Mouse (Mus musculus) lung, embryonic 15.5 days (tissue): ENCODE data around the gene Mlh1. TPM values are rescaled to one million over a fixed set of nuclear protein-coding genes. Genes with fewer than 3 reads are reported as not detected.

Source experiments
- ATAC-seq: fragments of 200-750 bp; cut with Nextera tagmentation; 2 replicates; pipeline ENCODE4 v1.8.0; 2017; ENCODE audit warnings: moderate number of reproducible peaks, borderline replicate concordance; ENCODE audit not compliant: low FRiP score, low TSS enrichment; ENCODE audit errors: extremely low read depth
- H3K27ac ChIP-seq: fragments of 300-500 bp; sonication (generic); 2 replicates; pipeline ENCODE4 v1.5.1; 2015; ENCODE audit warnings: moderate library complexity, mild to moderate bottlenecking, inconsistent platforms
- H3K27me3 ChIP-seq: fragments of 300-500 bp; sonication (generic); 2 replicates; pipeline ENCODE4 v1.6.1; 2015; ENCODE audit warnings: inconsistent platforms
- H3K36me3 ChIP-seq: fragments of 300-500 bp; sonication (generic); 2 replicates; pipeline ENCODE4 v1.6.1; 2015; ENCODE audit warnings: inconsistent platforms
- H3K4me1 ChIP-seq: fragments of 300-500 bp; sonication (generic); 2 replicates; pipeline ENCODE4 v1.6.1; 2015; ENCODE audit warnings: inconsistent platforms
- H3K4me2 ChIP-seq: fragments of 300-500 bp; sonication (generic); 2 replicates; pipeline ENCODE4 v1.6.1; 2015; ENCODE audit warnings: inconsistent platforms, mild to moderate bottlenecking, moderate library complexity
- H3K4me3 ChIP-seq: fragments of 300-500 bp; sonication (generic); 2 replicates; pipeline ENCODE4 v1.5.1; 2015; ENCODE audit warnings: mild to moderate bottlenecking, inconsistent platforms
- H3K9ac ChIP-seq: fragments of 300-500 bp; sonication (generic); 2 replicates; pipeline ENCODE4 v1.6.1; 2015; ENCODE audit warnings: inconsistent platforms
- H3K9me3 ChIP-seq: fragments of 300-500 bp; sonication (generic); 2 replicates; pipeline ENCODE4 v1.6.1; 2016; ENCODE audit warnings: inconsistent platforms
- WGBS: fragments of 180-500 bp; shearing (Covaris S2); methylation state at CpG from one replicate; pipeline ENCODE4 v1.1.7; 2015; 5-methylcytosine and 5-hydroxymethylcytosine counted together
- polyA plus RNA-seq: library from polyadenylated mRNA; unstranded; fragments of >200 nt; fragmentation: Nextera tagmentation; extraction: Ambion mirVana; gene quantifications from 2 replicates; pipeline ENCODE4 v1.2.1, GENCODE M21; 2015

Gene Mlh1
- polyA plus RNA-seq, 1 experiment from 2014 or later = 37.8 TPM

DNA sequence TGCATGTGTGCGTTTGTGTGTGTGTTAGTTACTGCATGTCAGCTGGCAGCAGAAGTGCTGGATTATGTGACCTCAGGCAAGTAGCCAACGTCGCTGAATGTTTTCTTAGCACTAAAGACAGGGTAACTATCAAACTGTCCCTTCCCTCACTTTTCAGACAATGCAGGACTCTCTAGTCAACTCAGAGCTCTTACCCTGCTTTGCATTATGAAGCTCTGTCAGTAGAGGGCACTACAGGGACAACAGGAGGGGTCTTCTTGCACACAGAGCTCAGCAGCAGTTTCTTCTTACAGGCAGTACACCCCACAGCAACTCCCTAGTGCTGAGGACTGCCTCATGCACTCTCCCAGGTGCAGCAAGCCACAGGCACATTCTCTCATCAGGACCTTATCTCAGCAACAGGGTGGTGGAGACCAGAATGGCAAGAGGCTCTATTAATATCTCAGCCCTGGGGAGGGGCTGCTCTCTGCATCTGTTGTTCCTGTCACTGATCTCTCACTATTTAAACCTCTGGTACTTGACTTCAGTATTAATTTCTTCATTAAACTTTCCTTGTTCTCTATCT, 23.8 kb downstream of the Mlh1 start:
- Histone ChIP-seq H3K36me3 (peaks cover 61% of the 10 kb centered on the region), H3K9ac (no peak overlapping the region), H3K4me1 (no peaks in the 10 kb centered on the region), H3K4me2 (no peak overlapping the region), H3K27me3 (no peaks in the 10 kb centered on the region), H3K27ac (no peak overlapping the region), H3K9me3 (no peaks in the 10 kb centered on the region), H3K4me3 (no peak overlapping the region)
- WGBS = 72% methylated on average over 3 of the region's 3 CpGs
- ATAC-seq = no peak

DNA sequence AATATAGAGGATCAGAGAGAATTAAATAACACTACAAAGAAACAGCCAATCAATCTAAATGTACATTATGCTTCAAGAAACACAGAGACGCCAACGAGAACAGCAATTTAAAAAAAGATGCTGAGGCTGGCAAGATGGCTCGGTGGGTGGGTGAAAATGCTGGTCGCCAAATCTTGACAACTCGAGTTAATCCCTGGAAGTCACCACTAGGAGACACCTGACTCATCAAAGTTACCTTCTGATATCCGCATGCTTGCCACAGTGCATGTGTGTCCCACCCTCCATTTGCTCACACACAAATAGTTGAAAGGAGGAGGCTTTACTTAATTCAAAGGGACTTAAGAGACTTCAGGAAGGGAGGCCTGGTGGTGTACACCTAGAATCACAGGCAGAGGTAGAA, 26.0 kb downstream of the Mlh1 start:
- no peak overlapping the region for H3K4me3 ChIP-seq
- no peaks in the 10 kb centered on the region for H3K4me1 ChIP-seq
- H3K36me3 ChIP-seq = peaks cover 54% of the 10 kb centered on the region
- no peaks in the 10 kb centered on the region for H3K27me3 ChIP-seq
- ATAC-seq = no peak
- no peak overlapping the region for H3K4me2 ChIP-seq
- 72% methylated on average over 6 of the region's 6 CpGs for WGBS
- H3K9me3 ChIP-seq = no peaks in the 10 kb centered on the region
- no peak overlapping the region for H3K27ac ChIP-seq
- no peak overlapping the region for H3K9ac ChIP-seq

DNA sequence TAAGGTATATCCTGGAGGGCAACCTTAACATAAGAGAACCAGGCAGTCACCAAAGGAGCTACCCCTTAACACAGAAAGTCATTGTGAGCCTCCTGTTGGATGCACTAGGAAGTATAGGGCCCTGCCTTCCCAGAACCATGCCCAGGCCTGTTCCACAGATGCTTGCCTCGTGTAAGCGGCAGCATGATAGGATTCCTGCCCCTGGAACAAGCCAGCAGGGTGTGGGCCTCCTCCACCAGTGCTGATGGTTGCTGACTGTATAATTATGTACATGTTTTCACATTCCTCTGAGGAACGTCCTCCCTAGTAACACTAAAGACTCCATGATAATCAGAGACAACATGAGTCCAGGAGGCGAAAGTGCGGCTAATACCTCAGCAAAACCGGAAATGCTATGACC, 28.2 kb downstream of the Mlh1 start:
- Histone ChIP-seq H3K4me3 (no peak overlapping the region), H3K4me1 (no peaks in the 10 kb centered on the region), H3K9ac (no peak overlapping the region), H3K36me3 (peaks cover 55% of the 10 kb centered on the region), H3K9me3 (no peaks in the 10 kb centered on the region), H3K27ac (no peak overlapping the region), H3K27me3 (no peaks in the 10 kb centered on the region), H3K4me2 (no peak overlapping the region)
- 91% methylated on average over 6 of the region's 6 CpGs for WGBS
- ATAC-seq = no peak

DNA sequence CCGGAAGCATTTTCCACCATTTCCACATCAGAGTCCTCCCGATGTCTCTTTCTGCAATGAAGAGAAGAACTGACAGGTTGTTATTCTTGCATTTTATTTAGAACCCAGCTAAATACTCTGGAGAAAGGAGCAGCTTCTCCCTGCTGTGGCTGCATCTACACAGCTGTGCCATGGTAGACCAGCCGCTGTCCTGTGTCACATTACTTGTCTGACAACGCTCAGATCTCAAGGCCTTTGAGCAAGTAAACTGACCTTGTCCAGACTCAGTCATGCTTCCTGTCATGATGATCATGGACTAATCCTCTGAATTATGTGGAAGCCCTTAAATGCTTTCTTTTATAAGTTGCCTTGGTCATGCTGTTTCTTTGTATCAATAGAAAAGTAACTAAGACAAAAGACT, 31.8 kb downstream of the Mlh1 start:
- Histone ChIP-seq H3K4me2 (no peak overlapping the region), H3K4me1 (no peaks in the 10 kb centered on the region), H3K27me3 (no peaks in the 10 kb centered on the region), H3K36me3 (peaks cover 63% of the 10 kb centered on the region), H3K27ac (no peak overlapping the region), H3K9ac (no peak overlapping the region), H3K9me3 (no peaks in the 10 kb centered on the region), H3K4me3 (no peak overlapping the region)
- ATAC-seq = no peak
- 83% methylated on average over 4 of the region's 4 CpGs for WGBS

DNA sequence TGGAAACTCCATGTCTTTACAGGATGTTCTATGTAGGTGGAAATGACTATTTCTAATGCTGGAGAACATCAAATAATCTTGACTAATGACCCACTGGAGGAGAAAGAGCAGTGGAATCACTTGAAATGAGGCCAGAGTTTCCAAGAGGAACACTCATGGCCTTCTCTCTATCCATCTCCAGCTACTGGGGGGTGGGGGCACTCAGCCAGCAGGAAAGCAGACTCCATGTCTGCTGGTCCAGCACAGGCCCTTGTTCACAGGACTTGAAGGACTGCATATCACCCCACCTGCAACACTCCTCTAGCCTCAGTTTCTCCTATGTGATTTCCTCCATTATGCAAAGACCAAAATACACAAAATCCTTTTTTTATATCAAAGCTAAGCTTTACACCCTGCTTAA, 33.9 kb downstream of the Mlh1 start:
- Histone ChIP-seq H3K4me2 (no peak overlapping the region), H3K36me3 (peaks cover 73% of the 10 kb centered on the region)

DNA sequence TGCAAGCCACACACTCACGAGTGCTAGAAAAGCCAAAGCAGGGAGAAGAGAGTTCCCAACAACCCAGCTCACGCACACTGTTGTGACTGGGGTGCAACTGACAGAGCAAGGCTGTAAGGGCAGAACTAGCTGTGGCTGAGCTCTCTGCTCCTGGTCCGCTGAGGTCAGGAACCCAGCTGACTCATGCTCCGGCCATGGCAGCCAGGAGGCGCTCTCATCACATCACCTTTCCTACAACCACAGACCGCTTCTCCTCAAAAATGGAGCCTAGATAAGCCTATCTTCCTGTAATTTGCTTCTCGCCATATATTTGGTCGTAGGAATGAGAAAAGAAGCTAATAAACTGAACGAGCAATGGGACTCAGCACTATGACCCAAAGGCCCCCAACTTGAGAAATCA, 36.9 kb downstream of the Mlh1 start:
- no peak overlapping the region for H3K4me2 ChIP-seq
- no peak for ATAC-seq
- H3K4me3 ChIP-seq = no peak overlapping the region
- H3K36me3 ChIP-seq = peaks cover 67% of the 10 kb centered on the region
- no peak overlapping the region for H3K27ac ChIP-seq
- H3K9ac ChIP-seq = no peak overlapping the region
- no peaks in the 10 kb centered on the region for H3K27me3 ChIP-seq
- no peaks in the 10 kb centered on the region for H3K9me3 ChIP-seq
- H3K4me1 ChIP-seq = no peaks in the 10 kb centered on the region
- 85% methylated on average over 9 of the region's 9 CpGs for WGBS

More for the DNA sequence above, 33.9 kb downstream of the Mlh1 start:
- Histone ChIP-seq H3K27me3 (no peaks in the 10 kb centered on the region), H3K9ac (no peak overlapping the region), H3K4me3 (no peak overlapping the region), H3K9me3 (no peaks in the 10 kb centered on the region), H3K4me1 (no peaks in the 10 kb centered on the region), H3K27ac (no peak overlapping the region)
- no peak for ATAC-seq

DNA sequence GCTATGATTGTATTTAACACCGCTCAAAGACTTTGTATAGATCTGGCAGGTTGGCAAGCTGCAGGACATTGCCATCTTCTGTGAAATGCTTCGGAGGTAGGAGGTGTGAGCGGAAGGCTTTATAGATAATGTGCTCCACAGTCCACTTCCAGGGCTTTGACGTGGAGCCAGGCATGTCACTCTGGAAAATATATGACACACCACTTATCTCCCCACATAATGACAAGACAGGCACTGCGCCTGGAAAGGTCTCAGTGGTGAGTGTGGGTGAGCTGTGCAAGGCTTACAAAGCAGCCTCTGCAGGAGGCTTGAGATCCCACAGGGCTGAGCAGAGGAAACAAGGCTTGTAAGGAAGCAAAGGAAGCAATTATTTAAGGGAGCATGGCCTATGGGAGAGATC, 43.1 kb downstream of the Mlh1 start:
- Histone ChIP-seq H3K9ac (no peak overlapping the region), H3K4me3 (no peak overlapping the region), H3K4me2 (no peak overlapping the region), H3K36me3 (peaks cover 63% of the 10 kb centered on the region), H3K27me3 (no peaks in the 10 kb centered on the region), H3K27ac (no peak overlapping the region), H3K4me1 (no peaks in the 10 kb centered on the region), H3K9me3 (no peaks in the 10 kb centered on the region)
- WGBS = 66% methylated on average over 5 of the region's 5 CpGs
- no peak for ATAC-seq

DNA sequence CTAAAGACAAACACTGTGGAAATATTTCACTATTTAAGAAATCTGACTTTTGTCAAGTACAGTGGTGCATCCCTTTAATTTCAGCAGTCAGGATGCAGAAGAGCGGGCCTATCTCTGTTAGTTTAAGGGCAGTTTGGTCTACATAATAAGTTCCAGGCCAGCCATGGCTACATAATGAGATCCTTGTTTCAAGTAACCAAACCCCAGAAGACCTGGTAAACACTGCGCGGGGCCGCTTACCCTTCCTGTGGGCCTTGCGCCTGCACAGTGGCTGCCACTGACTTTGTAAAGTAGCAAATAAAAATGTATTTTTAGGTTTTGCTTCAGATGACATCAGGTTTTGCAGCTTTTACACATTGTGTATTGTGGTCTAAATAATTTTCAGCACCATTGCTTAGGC, 48.2 kb downstream of the Mlh1 start:
- Histone ChIP-seq H3K4me2 (no peak overlapping the region), H3K27ac (no peak overlapping the region), H3K27me3 (no peaks in the 10 kb centered on the region), H3K9me3 (no peaks in the 10 kb centered on the region), H3K4me1 (no peaks in the 10 kb centered on the region), H3K4me3 (no peak overlapping the region), H3K36me3 (peaks cover 58% of the 10 kb centered on the region), H3K9ac (no peak overlapping the region)
- WGBS = 89% methylated on average over 5 of the region's 5 CpGs
- no peak for ATAC-seq

DNA sequence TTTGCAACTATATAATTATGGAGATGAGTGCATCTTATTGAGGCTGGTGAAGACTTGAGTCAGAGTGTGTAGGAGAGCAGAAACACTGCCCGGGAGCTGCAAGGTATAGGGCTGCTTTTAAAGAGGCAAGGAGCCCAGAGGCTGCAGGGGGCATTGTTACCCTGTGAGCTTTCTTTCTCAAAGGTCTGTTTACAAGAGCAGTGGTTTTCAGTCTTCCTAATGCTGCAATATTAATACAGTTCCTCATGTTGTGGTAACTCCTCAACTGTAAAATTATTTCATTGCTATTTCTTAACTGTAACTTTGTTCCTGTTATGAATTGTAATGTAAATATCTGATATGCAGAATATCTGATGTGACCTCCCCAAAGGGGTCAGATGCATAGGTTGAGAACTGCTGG, 50.0 kb downstream of the Mlh1 start:
- no peak for ATAC-seq
- H3K27ac ChIP-seq = no peak overlapping the region
- WGBS = 100% methylated on average over 1 of the region's 1 CpGs
- no peak overlapping the region for H3K4me2 ChIP-seq
- H3K4me3 ChIP-seq = no peak overlapping the region
- peaks cover 46% of the 10 kb centered on the region for H3K36me3 ChIP-seq
- H3K27me3 ChIP-seq = no peaks in the 10 kb centered on the region
- H3K9me3 ChIP-seq = no peaks in the 10 kb centered on the region
- H3K9ac ChIP-seq = no peak overlapping the region
- H3K4me1 ChIP-seq = no peaks in the 10 kb centered on the region

DNA sequence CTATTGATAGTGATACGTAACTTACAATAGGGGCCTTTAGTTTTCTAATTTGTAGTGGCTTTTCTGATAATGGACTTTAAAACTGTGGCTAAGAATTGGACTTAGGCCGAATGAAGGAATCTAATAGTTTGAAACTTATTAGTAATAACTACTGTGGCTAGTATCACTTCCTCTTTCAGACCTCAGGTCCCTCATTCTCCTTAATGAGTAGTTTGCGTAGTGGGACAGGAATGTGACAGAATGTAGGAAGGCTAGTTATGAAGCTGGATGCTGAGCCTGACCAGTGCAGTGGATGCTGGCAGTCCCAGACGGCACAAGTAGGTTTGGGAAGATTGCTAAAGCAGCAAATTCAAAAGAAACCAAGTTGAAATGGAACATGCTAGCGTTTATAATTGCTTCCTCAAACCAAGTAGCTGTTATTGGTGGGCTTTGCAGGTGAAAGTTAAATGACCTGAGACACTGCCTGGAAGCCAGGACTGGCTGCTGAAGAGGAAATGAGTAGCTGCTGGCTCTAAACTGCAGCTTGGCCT, 51.0 kb downstream of the Mlh1 start:
- H3K4me2 ChIP-seq = no peak overlapping the region
- no peaks in the 10 kb centered on the region for H3K4me1 ChIP-seq
- no peak overlapping the region for H3K27ac ChIP-seq
- peaks cover 46% of the 10 kb centered on the region for H3K36me3 ChIP-seq
- H3K27me3 ChIP-seq = no peaks in the 10 kb centered on the region
- 88% methylated on average over 5 of the region's 5 CpGs for WGBS
- no peaks in the 10 kb centered on the region for H3K9me3 ChIP-seq
- no peak overlapping the region for H3K4me3 ChIP-seq
- no peak overlapping the region for H3K9ac ChIP-seq
- no peak for ATAC-seq

DNA sequence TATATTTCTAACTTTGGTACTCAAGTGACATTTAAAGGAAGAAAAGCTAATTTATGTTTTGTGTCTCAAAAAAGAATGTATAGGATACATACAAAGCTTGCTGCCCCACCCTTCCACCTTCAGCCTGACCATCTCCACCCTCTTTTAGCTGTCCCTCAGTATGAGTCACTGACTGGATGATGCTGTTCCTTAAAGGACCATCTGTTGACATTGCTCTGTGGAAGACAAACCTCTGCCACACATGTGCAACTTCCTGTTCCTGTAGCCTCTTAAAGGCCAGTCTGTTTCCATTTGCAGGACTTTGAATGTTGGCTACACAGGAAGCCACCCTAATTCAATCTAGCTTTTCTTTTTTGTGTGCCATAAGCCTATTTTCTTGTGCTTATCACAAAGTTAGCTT, 55.2 kb downstream of the Mlh1 start:
- H3K4me1 ChIP-seq = no peaks in the 10 kb centered on the region
- H3K27ac ChIP-seq = no peak overlapping the region
- no peaks in the 10 kb centered on the region for H3K9me3 ChIP-seq
- no peaks in the 10 kb centered on the region for H3K27me3 ChIP-seq
- no peak for ATAC-seq
- H3K4me3 ChIP-seq = no peak overlapping the region
- H3K9ac ChIP-seq = no peak overlapping the region
- H3K36me3 ChIP-seq = peaks cover 26% of the 10 kb centered on the region; the same call in 1 of the 2 replicates
- H3K4me2 ChIP-seq = no peak overlapping the region

DNA sequence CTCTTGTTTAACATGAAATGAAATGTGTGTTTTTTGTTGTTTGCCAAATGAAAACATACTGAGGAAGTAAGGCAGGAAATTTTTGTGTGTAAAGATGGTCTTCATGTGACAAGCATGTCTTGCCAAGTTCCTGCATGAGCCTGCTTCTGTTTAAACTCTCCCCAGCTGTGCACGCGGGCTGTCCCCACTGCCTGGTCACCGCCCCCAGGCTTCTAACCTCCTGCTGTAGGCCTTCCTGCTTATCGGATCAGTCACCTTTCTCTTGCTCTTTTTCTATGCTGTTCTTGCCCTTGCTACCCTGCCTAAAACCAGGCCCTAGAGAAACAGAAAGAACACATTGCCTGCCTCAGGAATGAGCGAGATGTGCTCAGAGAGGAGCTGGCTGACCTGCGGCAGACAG, 58.1 kb downstream of the Mlh1 start:
- Histone ChIP-seq H3K27me3 (no peaks in the 10 kb centered on the region), H3K27ac (no peak overlapping the region), H3K4me1 (no peaks in the 10 kb centered on the region), H3K9ac (no peak overlapping the region), H3K4me2 (no peak overlapping the region), H3K36me3 (peaks cover 15% of the 10 kb centered on the region; the same call in 1 of the 2 replicates), H3K9me3 (no peaks in the 10 kb centered on the region), H3K4me3 (no peak overlapping the region)
- ATAC-seq = 0 out of 2 replicates have a peak, but pooled peaks have one; percentile 55
- WGBS = 51% methylated on average over 6 of the region's 6 CpGs
